Mouse (Mus musculus) bone marrow, adult 2 months (tissue): ENCODE measurements around the gene Dhx40.
"Not testable (repeated sequence)": the region's sequence is repeated elsewhere in the genome, so short reads cannot be mapped to it uniquely, and the experiment has no call there.

Experiments
- CTCF ChIP-seq: fragments of 200-500 bp; IDR thresholded peaks from 2 replicates; pipeline ENCODE4 v1.5.1; 2011; ENCODE audit warnings: low read length, control low read depth; ENCODE audit not compliant: control insufficient read depth, insufficient read depth
- POLR2A ChIP-seq: fragments of 200-500 bp; IDR thresholded peaks from 2 replicates; pipeline ENCODE4 v1.6.1; 2011; ENCODE audit warnings: low read depth, mild to moderate bottlenecking, control low read depth, low read length, borderline replicate concordance; ENCODE audit not compliant: control insufficient read depth

DNA sequence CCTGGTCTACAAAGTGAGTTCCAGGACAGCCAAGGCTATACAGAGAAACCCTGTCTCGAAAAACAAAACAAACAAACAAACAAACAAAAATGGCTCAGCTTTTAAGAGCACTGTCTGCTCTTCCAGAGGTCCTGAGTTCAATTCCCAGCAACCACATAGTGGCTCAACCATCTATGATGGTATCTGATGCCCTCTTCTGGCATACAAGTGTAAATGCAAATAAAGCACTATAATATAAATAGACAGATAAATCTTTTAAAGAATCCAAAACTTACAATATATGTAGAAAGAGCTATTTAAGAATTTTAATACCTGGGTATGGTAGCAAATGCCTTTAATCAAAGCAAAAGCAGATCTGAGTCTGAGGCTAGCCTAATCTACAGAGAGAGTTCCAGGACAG is 69.2 kb downstream of the Dhx40 start:
- not testable (repeated sequence) for TF ChIP-seq CTCF, POLR2A
